8 mouse cellular contexts compared by ENCODE assay signal in the genomic region with DNA sequence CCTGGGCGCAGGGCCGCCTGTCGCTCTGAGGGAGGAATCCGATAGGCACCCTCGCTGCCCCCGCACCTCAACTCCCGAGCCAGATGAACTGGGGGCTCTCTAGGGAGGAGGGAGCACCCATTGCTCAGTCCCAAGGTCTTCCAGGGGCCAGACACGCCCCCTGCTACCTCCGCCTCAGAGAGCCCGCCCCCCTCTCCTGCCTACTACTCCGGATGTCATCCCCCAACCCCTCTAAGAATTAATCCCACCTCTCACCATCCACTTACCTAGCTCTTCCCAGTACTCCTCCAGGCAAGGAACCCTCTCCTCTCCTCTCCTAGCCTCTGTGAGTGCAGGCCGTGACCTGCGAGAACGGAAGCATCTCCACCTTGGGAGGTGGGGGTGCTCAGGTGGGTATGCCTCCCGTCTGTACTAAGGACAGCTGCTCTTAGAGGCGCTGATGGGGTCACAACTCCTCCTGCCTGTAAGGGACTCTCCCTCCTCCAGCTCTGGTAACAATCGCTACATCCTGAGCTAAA. TPM values are rescaled to one million over a fixed set of nuclear protein-coding genes. Genes with fewer than 3 reads are reported as not detected.
DNase-seq lines count a peak whose midpoint lies in the region; ATAC-seq and TF ChIP-seq lines count a peak whose summit lies in the region.

Gene Hpca (minus strand): TSS at position 468 of the 518 bp plus-strand sequence.

- ATAC-seq in heart, embryonic 14.5 days (ENCODE audit: insufficient number of reproducible peaks, insufficient read depth, low FRiP score, low read depth), result no peak
- ATAC-seq in hindbrain, postnatal 0 days, result peak; percentile 11; the same call in 1 of the 2 replicates
- no peak for ATAC-seq in frontal cortex, adult (ENCODE audit: low TSS enrichment)

- DNase-seq in heart, adult 18-20 months, result no peak
- peak; percentile 33 for DNase-seq in ZHBTc4 (ENCODE audit: low read depth, low spot score)
- no peak for DNase-seq in hindbrain, postnatal 0 days (ENCODE audit: low spot score)
- DNase-seq in midbrain, embryonic 10.5 days (ENCODE audit: low spot score), result no peak
- DNase-seq in thymus, adult 18-20 months, result no peak
- no peak for DNase-seq in kidney, adult 18-20 months

- H3K36me3 ChIP-seq in heart, embryonic 14.5 days (ENCODE audit: control insufficient read depth, insufficient read depth, low read length), result no peaks in the 10 kb centered on the region
- no peaks in the 10 kb centered on the region for H3K36me3 ChIP-seq in hindbrain, postnatal 0 days (ENCODE audit: insufficient read depth, low read length)
- H3K36me3 ChIP-seq in midbrain, embryonic 10.5 days, result no peaks in the 10 kb centered on the region

- TF ChIP-seq CTCF in hindbrain, postnatal 0 days (IDR thresholded peaks at IDR 0.05; ENCODE audit: low read depth), result no peak

- H3K4me1 ChIP-seq in heart, embryonic 14.5 days (ENCODE audit: control insufficient read depth in 2 of 2, insufficient read depth in 2 of 2, low read length in 2 of 2), result peaks cover 9 to 12% of the 10 kb centered on the region in 2 experiments
- H3K4me1 ChIP-seq in hindbrain, postnatal 0 days (ENCODE audit: insufficient read depth, low read length), result peaks cover 11% of the 10 kb centered on the region; the same call in 1 of the 2 replicates
- peaks cover 37% of the 10 kb centered on the region for H3K4me1 ChIP-seq in midbrain, embryonic 10.5 days

- peaks cover 78% of the 10 kb centered on the region for H3K27me3 ChIP-seq in heart, embryonic 14.5 days (ENCODE audit: control insufficient read depth, insufficient read depth, low read length)
- H3K27me3 ChIP-seq in hindbrain, postnatal 0 days (ENCODE audit: insufficient read depth, low read length), result no peaks in the 10 kb centered on the region
- H3K27me3 ChIP-seq in midbrain, embryonic 10.5 days (ENCODE audit: low read depth, poor library complexity, severe bottlenecking), result peaks cover 93% of the 10 kb centered on the region

- no peaks in the 10 kb centered on the region for H3K9me3 ChIP-seq in heart, embryonic 14.5 days (ENCODE audit: control insufficient read depth, low read length)
- H3K9me3 ChIP-seq in hindbrain, postnatal 0 days (ENCODE audit: low read length), result no peaks in the 10 kb centered on the region
- H3K9me3 ChIP-seq in midbrain, embryonic 10.5 days (replicated peaks), result no peaks in the 10 kb centered on the region

- peak within 1 kb of the TSS; percentile 73 for H3K4me2 ChIP-seq in heart, embryonic 14.5 days (ENCODE audit: low read length)
- peak within 1 kb of the TSS; percentile 87 for H3K4me2 ChIP-seq in hindbrain, postnatal 0 days (ENCODE audit: low read depth, low read length)

- H3K4me3 ChIP-seq in heart, embryonic 14.5 days (ENCODE audit: control insufficient read depth in 1 of 2, insufficient read depth in 1 of 2, low read depth in 1 of 2, low read length in 2 of 2), result peak within 1 kb of the TSS; percentile 30 to 35; a peak in 3 of 4 replicates
- H3K4me3 ChIP-seq in hindbrain, postnatal 0 days (ENCODE audit: low read length), result peak within 1 kb of the TSS; percentile 48
- H3K4me3 ChIP-seq in midbrain, embryonic 10.5 days, result peak within 1 kb of the TSS; percentile 59

- 2% methylated on average over 16 of the region's 17 CpGs for WGBS in heart, embryonic 14.5 days
- under 1% methylated on average over 15 of the region's 17 CpGs for WGBS in hindbrain, postnatal 0 days
- WGBS in midbrain, embryonic 10.5 days, result 2% methylated on average over 17 of the region's 17 CpGs

- no peak within 1 kb of the TSS for H3K27ac ChIP-seq in heart, embryonic 14.5 days (replicated peaks in 1 of 2; ENCODE audit: control insufficient read depth in 1 of 2, insufficient read depth in 1 of 2, low read depth in 2 of 2, low read length in 2 of 2)
- H3K27ac ChIP-seq in hindbrain, postnatal 0 days, result peak within 1 kb of the TSS; percentile 70
- H3K27ac ChIP-seq in midbrain, embryonic 10.5 days (replicated peaks), result peak within 1 kb of the TSS; percentile 52

- H3K9ac ChIP-seq in heart, embryonic 14.5 days (ENCODE audit: low read length), result no peak within 1 kb of the TSS
- peak within 1 kb of the TSS; percentile 65 for H3K9ac ChIP-seq in hindbrain, postnatal 0 days (replicated peaks; ENCODE audit: low read length)

RNA-seq across cellular contexts. Expression of gene Hpca, which starts in this region (rescaled TPM):
- polyA plus RNA-seq in heart, embryonic 14.5 days (2014; fragmentation: Nextera tagmentation; extraction: Ambion mirVana), result 0.31 and 0.47 TPM in 2 replicates
- total RNA-seq in heart, adult 18-20 months (2021), result under 1 TPM in 1 of 2 experiments, not detected in 1; 0.18 TPM
- 270 and 290 TPM in 2 replicates for total RNA-seq in hindbrain, postnatal 0 days (2014; rRNA removed)
- 179 and 202 TPM in 2 replicates for polyA plus RNA-seq in hindbrain, postnatal 0 days (2015; fragmentation: Nextera tagmentation; extraction: Ambion mirVana)
- 1.4 and 2.4 TPM in 2 replicates for polyA plus RNA-seq in midbrain, embryonic 10.5 days (2016; fragmentation: Nextera tagmentation; extraction: Ambion mirVana)

Comparison
In these comparisons a context has a peak if more than half of its experiments do, and no peak if none do; other contexts are left out.
1. RNA of gene Hpca (total RNA-seq): 270 to 290 TPM in hindbrain, postnatal 0 days; 0.18 TPM in heart, adult 18-20 months; every median in the first group is over 100 times any median in the second.
2. RNA of gene Hpca (polyA plus RNA-seq): 179 to 202 TPM in hindbrain, postnatal 0 days; 1.4 to 2.4 TPM in midbrain, embryonic 10.5 days and 0.31 to 0.47 TPM in heart, embryonic 14.5 days; every median in the first group is over 10 times any median in the second.
3. H3K27ac ChIP-seq: peak in hindbrain, postnatal 0 days (single experiment) and midbrain, embryonic 10.5 days (single experiment); none in heart, embryonic 14.5 days (0 of 2).
4. Peak in every context shown above with its lines, with median percentiles within 50 percentile points of each other: H3K4me3 ChIP-seq.